Mouse (Mus musculus) liver, embryonic 11.5 days (tissue): ENCODE data around the gene Ldlr. TPM values are rescaled to one million over a fixed set of nuclear protein-coding genes. Genes with fewer than 3 reads are reported as not detected.

Source experiments
- ATAC-seq: fragments of 200-750 bp; cut with Nextera tagmentation; replicated peaks from 2 replicates; pipeline ENCODE4 v1.8.0; 2017; ENCODE audit warnings: moderate number of reproducible peaks, mild to moderate bottlenecking, moderate TSS enrichment, moderate library complexity; ENCODE audit not compliant: low FRiP score
- DNase-seq: peaks from one replicate; pipeline ENCODE4 v3.0.0-alpha.2; 2017; ENCODE audit warnings: low spot score
- H3K27ac ChIP-seq: fragments of 300-500 bp; sonication (generic); 2 replicates; pipeline ENCODE4 v1.5.1; 2014; ENCODE audit warnings: mild to moderate bottlenecking, low read depth, low read length, control low read depth
- H3K27me3 ChIP-seq: fragments of 300-500 bp; sonication (generic); replicated peaks from 2 replicates; pipeline ENCODE4 v1.6.1; 2014; ENCODE audit warnings: low read length, mixed read lengths; ENCODE audit not compliant: control insufficient read depth, insufficient read depth
- H3K36me3 ChIP-seq: fragments of 300-500 bp; sonication (generic); 2 replicates; pipeline ENCODE4 v1.6.1; 2014; ENCODE audit warnings: mild to moderate bottlenecking, low read length, moderate library complexity, mixed read lengths; ENCODE audit not compliant: control insufficient read depth, insufficient read depth
- H3K4me1 ChIP-seq: fragments of 300-500 bp; sonication (generic); replicated peaks from 2 replicates; pipeline ENCODE4 v1.6.1; 2014; ENCODE audit warnings: low read length, mixed read lengths; ENCODE audit not compliant: control insufficient read depth, insufficient read depth
- H3K4me2 ChIP-seq: fragments of 300-500 bp; sonication (generic); 2 replicates; pipeline ENCODE4 v1.6.1; 2014; ENCODE audit warnings: mild to moderate bottlenecking, control low read depth, moderate library complexity
- H3K4me3 ChIP-seq: fragments of 300-500 bp; sonication (generic); 2 replicates; pipeline ENCODE4 v1.5.1; 2014; ENCODE audit warnings: low read depth, low read length, control low read depth
- H3K9ac ChIP-seq: fragments of 300-500 bp; sonication (generic); 2 replicates; pipeline ENCODE4 v1.6.1; 2014; ENCODE audit warnings: low read depth, low read length, control low read depth
- H3K9me3 ChIP-seq: fragments of 300-500 bp; sonication (generic); 2 replicates; pipeline ENCODE4 v1.6.1; 2016; ENCODE audit warnings: low read length, inconsistent platforms, mixed read lengths; ENCODE audit not compliant: control insufficient read depth
- WGBS: fragments of 180-500 bp; shearing (Covaris S2); extraction: QIAGEN DNeasy Blood & Tissue Kit; methylation state at CpG from one replicate; pipeline ENCODE4 v1.1.7; 2014; 5-methylcytosine and 5-hydroxymethylcytosine counted together
- polyA plus RNA-seq: library from polyadenylated mRNA; unstranded; fragments of >200 nt; fragmentation: Nextera tagmentation; extraction: Ambion mirVana; gene quantifications from 2 replicates; pipeline ENCODE4 v1.2.1, GENCODE M21; 2014

Gene Ldlr
- polyA plus RNA-seq, 1 experiment from 2014 or later: 18.8 TPM

- H3K27me3 ChIP-seq: no peaks in the 10 kb centered on the region
- DNase-seq (no peak), ATAC-seq (no peak)
- H3K9ac ChIP-seq: no peak overlapping the region
- peaks cover 6% of the 10 kb centered on the region for H3K4me1 ChIP-seq
- no peaks in the 10 kb centered on the region for H3K9me3 ChIP-seq
- H3K27ac ChIP-seq: peak overlapping the region; percentile 61; the same call in 1 of the 2 replicates
- no peak overlapping the region for H3K4me2 ChIP-seq
- H3K36me3 ChIP-seq: peaks cover 59% of the 10 kb centered on the region
- WGBS: 85% methylated on average over 3 of the region's 3 CpGs
- H3K4me3 ChIP-seq: no peak overlapping the region
Observed at GRCm38 (mm10) chr9:21747238-21747774, 24.0 kb downstream of the Ldlr start.

- H3K27me3 ChIP-seq: no peaks in the 10 kb centered on the region
- no peak overlapping the region for H3K4me3 ChIP-seq
- no peak overlapping the region for H3K9ac ChIP-seq
- DNase-seq (no peak), ATAC-seq (no peak)
- no peaks in the 10 kb centered on the region for H3K9me3 ChIP-seq
- peak overlapping the region; percentile 61 for H3K27ac ChIP-seq
- H3K36me3 ChIP-seq: peaks cover 52% of the 10 kb centered on the region
- peaks cover 6% of the 10 kb centered on the region for H3K4me1 ChIP-seq
- no peak overlapping the region for H3K4me2 ChIP-seq
- WGBS: 72% methylated on average over 7 of the region's 7 CpGs
Observed at GRCm38 (mm10) chr9:21748033-21748432, 24.8 kb downstream of the Ldlr start.

GRCm38 (mm10) chr9:21748491-21748890 is 25.2 kb downstream of the Ldlr start:
- no peak overlapping the region for H3K4me2 ChIP-seq
- ATAC-seq: no peak
- no peaks in the 10 kb centered on the region for H3K9me3 ChIP-seq
- peaks cover 6% of the 10 kb centered on the region for H3K4me1 ChIP-seq
- H3K27me3 ChIP-seq: no peaks in the 10 kb centered on the region
- 85% methylated on average over 10 of the region's 10 CpGs for WGBS
- H3K4me3 ChIP-seq: no peak overlapping the region
- no peak overlapping the region for H3K9ac ChIP-seq
- DNase-seq: no peak
- H3K27ac ChIP-seq: peak overlapping the region; percentile 61; the same call in 1 of the 2 replicates
- peaks cover 52% of the 10 kb centered on the region for H3K36me3 ChIP-seq

GRCm38 (mm10) chr9:21749382-21750118 is 26.3 kb downstream of the Ldlr start:
- 84% methylated on average over 6 of the region's 6 CpGs for WGBS
- Histone ChIP-seq H3K4me1 (peaks cover 6% of the 10 kb centered on the region), H3K36me3 (peaks cover 45% of the 10 kb centered on the region)

GRCm38 (mm10) chr9:21750370-21750769 is 27.1 kb downstream of the Ldlr start:
- no peaks in the 10 kb centered on the region for H3K27me3 ChIP-seq
- H3K9me3 ChIP-seq: no peaks in the 10 kb centered on the region
- H3K4me3 ChIP-seq: no peak overlapping the region
- H3K9ac ChIP-seq: no peak overlapping the region
- ATAC-seq (no peak), DNase-seq (no peak)
- H3K27ac ChIP-seq: no peak overlapping the region
- H3K4me1 ChIP-seq: peaks cover 6% of the 10 kb centered on the region
- H3K4me2 ChIP-seq: no peak overlapping the region
- WGBS: 75% methylated on average over 3 of the region's 3 CpGs
- peaks cover 40% of the 10 kb centered on the region for H3K36me3 ChIP-seq

More at GRCm38 (mm10) chr9:21749382-21750118, 26.3 kb downstream of the Ldlr start:
- H3K9ac ChIP-seq: no peak overlapping the region
- H3K9me3 ChIP-seq: no peaks in the 10 kb centered on the region
- H3K27me3 ChIP-seq: no peaks in the 10 kb centered on the region
- H3K27ac ChIP-seq: no peak overlapping the region
- no peak overlapping the region for H3K4me3 ChIP-seq
- ATAC-seq (no peak), DNase-seq (no peak)
- no peak overlapping the region for H3K4me2 ChIP-seq

- Histone ChIP-seq H3K4me1 (peaks cover 6% of the 10 kb centered on the region), H3K4me3 (no peak overlapping the region), H3K9me3 (no peaks in the 10 kb centered on the region), H3K4me2 (no peak overlapping the region), H3K27ac (no peak overlapping the region; the same call in 1 of the 2 replicates), H3K9ac (no peak overlapping the region), H3K36me3 (peaks cover 37% of the 10 kb centered on the region), H3K27me3 (no peaks in the 10 kb centered on the region)
- WGBS: 73% methylated on average over 6 of the region's 6 CpGs
- no peak for ATAC-seq
- no peak for DNase-seq
Observed at GRCm38 (mm10) chr9:21751347-21751746, 28.1 kb downstream of the Ldlr start.

- peak overlapping the region; percentile 53; the same call in 1 of the 2 replicates for H3K27ac ChIP-seq
- H3K4me2 ChIP-seq: no peak overlapping the region
- WGBS: 35% methylated on average over 10 of the region's 10 CpGs
- H3K36me3 ChIP-seq: peaks cover 40% of the 10 kb centered on the region
- no peak overlapping the region for H3K4me3 ChIP-seq
- ATAC-seq (peak; percentile 15; the same call in 1 of the 2 replicates), DNase-seq (no peak)
- no peak overlapping the region for H3K9ac ChIP-seq
- no peaks in the 10 kb centered on the region for H3K9me3 ChIP-seq
- H3K4me1 ChIP-seq: peaks cover 6% of the 10 kb centered on the region
- no peaks in the 10 kb centered on the region for H3K27me3 ChIP-seq
Observed at GRCm38 (mm10) chr9:21752252-21752792, 29.0 kb downstream of the Ldlr start.

GRCm38 (mm10) chr9:21754003-21754402 is 30.7 kb downstream of the Ldlr start:
- Histone ChIP-seq H3K9ac (no peak overlapping the region), H3K9me3 (no peaks in the 10 kb centered on the region), H3K27ac (no peak overlapping the region), H3K4me1 (peaks cover 7% of the 10 kb centered on the region), H3K4me3 (no peak overlapping the region), H3K4me2 (no peak overlapping the region), H3K27me3 (no peaks in the 10 kb centered on the region), H3K36me3 (peaks cover 27% of the 10 kb centered on the region)
- ATAC-seq (no peak), DNase-seq (no peak)
- 83% methylated on average over 2 of the region's 2 CpGs for WGBS
